Mouse (Mus musculus): ENCODE results near the gene Ppm1h. TPM values are rescaled to one million over a fixed set of nuclear protein-coding genes. Genes with fewer than 3 reads are reported as not detected.

Gene Ppm1h
- total RNA-seq, 2 experiments from 2014 or later, result 88.0 to 98.7 TPM

- DNase-seq (ENCODE audit: low spot score in 2 of 2), result no peak
- intact Hi-C loops (cut with DNase I), result no loop called here
Measured at GRCm38 (mm10) chr10:122829801-122830217, 151.2 kb downstream of the Ppm1h start.

- no peak for DNase-seq (ENCODE audit: low spot score in 2 of 2)
- intact Hi-C loops (cut with DNase I), result no loop called here
Measured at GRCm38 (mm10) chr10:122830638-122831037, 152.1 kb downstream of the Ppm1h start.

- DNase-seq (ENCODE audit: low spot score in 2 of 2), result no peak
Measured at GRCm38 (mm10) chr10:122842014-122842413, 163.5 kb downstream of the Ppm1h start.

GRCm38 (mm10) chr10:122842961-122843360 lies 164.4 kb downstream of the Ppm1h start:
- intact Hi-C loops (cut with DNase I), result no loop called here
- DNase-seq (ENCODE audit: low spot score in 2 of 2), result no peak

More at GRCm38 (mm10) chr10:122842014-122842413, 163.5 kb downstream of the Ppm1h start:
- intact Hi-C loops (cut with DNase I), result no loop called here

DNA sequence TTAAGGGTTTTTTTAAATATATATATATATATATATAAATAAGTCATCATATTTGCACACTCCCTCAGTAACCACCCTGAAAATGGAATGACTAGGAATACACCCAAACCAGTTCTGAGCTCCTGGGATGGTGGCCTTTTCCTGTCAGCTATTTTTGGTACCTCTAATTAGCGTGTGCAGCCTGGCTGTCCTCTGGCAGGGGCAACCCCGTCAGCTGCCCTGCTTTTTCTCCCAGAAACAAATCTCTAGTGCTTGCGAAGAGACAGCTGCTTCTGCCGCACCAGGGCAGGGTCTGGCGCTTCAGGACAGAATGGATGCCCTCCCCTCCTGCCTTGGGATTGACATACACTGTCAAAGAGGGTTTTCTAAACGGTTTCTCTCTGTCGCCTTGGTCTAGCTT lies 166.9 kb downstream of the Ppm1h start:
- intact Hi-C loops (cut with DNase I), result no loop called here
- peak in 1 of 2 experiments; percentile 36 for DNase-seq (ENCODE audit: low spot score in 2 of 2)

GRCm38 (mm10) chr10:122846476-122846875 lies 167.9 kb downstream of the Ppm1h start:
- intact Hi-C loops (cut with DNase I), result no loop called here
- DNase-seq (ENCODE audit: low spot score in 2 of 2), result no peak

- no peak for DNase-seq (ENCODE audit: low spot score in 2 of 2)
- intact Hi-C loops (cut with DNase I), result no loop called here
Measured at GRCm38 (mm10) chr10:122848020-122848457, 169.5 kb downstream of the Ppm1h start.

GRCm38 (mm10) chr10:122851267-122852160 lies 173.0 kb downstream of the Ppm1h start:
- DNase-seq (ENCODE audit: low spot score in 2 of 2), result peak; percentile 34 to 54
- intact Hi-C loops (cut with DNase I), result loop anchor here (5.0 kb wide), 1 partner anchor 81 kb away; no protein-coding TSS in a partner anchor

DNA sequence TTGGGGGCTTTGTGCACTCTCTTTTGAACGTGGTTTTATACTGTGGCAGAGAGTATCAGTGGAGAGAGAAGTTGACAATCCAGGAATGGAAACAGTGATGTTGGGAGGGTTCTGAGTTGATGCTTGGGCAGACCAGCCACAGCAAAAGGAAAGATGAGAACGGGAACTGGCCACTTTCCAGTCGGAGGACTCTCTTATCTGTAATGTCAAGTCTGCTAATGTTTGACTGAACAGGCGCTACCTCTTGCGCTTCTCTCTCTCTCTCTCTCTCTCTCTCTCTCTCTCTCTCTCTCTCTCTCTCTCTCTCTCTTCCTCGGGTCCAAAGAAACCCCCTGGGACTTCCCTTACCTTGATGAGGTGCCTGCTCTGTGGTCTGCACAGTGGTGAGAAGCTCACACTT lies 176.0 kb downstream of the Ppm1h start:
- intact Hi-C loops (cut with DNase I), result loop anchor here (5.0 kb wide), 1 partner anchor 78 kb away; no protein-coding TSS in a partner anchor
- no peak for DNase-seq (ENCODE audit: low spot score in 2 of 2)

- intact Hi-C loops (cut with DNase I), result no loop called here
- no peak for DNase-seq (ENCODE audit: low spot score in 2 of 2)
Measured at GRCm38 (mm10) chr10:122855149-122855548, 176.6 kb downstream of the Ppm1h start.

DNA sequence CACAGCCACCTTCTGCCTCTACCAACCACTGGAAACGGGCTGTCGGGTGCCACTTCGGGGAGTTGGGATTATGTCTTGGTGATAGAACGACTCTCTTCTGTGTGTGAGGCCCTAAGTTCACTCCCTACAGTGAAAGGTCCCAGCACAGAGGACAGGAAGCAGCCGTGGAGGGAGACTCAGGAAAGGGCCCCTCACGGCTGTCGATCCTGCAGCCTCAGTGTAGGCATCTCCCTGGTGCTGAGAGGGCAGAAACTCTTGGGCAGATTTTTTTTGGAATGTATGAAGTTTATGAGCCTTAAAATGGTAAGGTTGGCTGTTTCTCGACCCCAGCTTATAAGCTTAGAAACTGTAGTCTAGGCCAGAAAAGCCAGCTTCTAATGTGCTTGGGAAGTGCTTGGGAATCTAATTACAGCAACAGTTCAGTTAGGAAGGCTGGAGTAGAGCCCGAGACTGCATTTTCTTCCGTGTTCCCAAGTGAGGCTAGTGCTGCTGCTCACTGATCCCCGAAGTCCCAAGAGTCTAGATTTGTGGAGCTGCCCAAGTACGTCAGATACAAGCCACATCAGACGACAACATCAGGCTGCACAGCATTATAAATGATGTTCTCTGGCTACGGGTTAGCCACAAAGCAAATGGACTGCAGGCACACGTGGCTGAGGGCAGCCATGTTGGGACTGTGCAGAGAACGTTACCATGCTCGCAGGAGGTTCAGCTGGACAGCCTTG lies 177.6 kb downstream of the Ppm1h start:
- intact Hi-C loops (cut with DNase I), result no loop called here
- DNase-seq (ENCODE audit: low spot score in 2 of 2), result no peak

- intact Hi-C loops (cut with DNase I), result no loop called here
- peak in 1 of 2 experiments; percentile 35 for DNase-seq (ENCODE audit: low spot score in 2 of 2)
Measured at GRCm38 (mm10) chr10:122857155-122857554, 178.6 kb downstream of the Ppm1h start.

DNA sequence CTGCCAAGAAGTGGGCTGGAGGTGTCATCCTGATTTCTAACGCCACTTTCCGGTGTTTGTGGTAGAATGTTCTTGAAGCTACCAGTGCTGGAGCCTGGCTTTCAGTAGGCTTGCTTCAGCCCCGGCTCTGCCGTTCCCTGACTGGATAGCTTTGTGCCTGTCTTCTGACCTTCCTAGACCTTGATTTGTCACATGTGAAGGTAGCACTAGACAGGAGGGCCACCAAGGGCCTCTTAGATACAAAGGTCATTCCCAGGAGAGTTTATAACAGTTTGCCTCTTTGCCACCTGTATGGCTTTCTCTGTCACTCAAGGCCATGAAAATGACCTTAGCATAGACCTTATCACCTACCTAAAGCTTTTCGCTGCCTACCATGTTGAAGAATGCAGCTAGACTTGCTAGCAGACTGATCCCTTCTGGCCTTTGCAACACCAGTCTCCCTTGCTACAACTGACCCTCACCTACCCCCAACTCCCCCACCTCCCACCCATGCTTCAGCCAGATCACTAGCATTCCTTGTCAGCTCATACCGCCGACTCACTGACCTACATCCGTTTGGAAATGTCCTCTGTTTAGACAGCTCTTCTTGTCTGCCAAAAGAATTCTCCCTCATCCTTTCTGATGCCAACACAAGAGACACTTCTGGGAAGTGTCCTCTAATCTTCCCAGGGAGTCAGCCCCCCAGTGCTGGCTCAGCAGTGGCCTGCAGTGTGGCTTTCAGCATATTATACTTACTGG lies 180.5 kb downstream of the Ppm1h start:
- intact Hi-C loops (cut with DNase I), result no loop called here
- DNase-seq (ENCODE audit: low spot score in 2 of 2), result no peak

DNA sequence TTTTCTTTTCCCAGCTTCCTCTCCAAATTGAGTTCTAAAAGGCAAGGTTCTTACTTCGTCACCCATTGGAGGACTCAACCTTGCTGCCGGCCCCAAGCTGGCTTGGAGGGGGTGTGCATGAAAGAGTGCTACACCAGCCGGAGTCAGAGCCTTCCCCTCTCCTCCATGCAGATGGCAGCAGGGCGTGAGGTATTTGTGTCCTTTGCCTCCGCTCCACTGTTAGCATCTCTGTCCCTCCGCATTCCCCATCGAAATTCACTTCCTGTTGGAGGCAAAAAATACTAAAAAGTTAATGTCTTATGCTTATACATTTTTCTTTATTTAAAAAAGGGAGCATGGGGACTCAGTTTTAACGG lies 181.1 kb downstream of the Ppm1h start:
- DNase-seq (ENCODE audit: low spot score in 2 of 2), result no peak
- intact Hi-C loops (cut with DNase I), result no loop called here

- no peak for DNase-seq (ENCODE audit: low spot score in 2 of 2)
- intact Hi-C loops (cut with DNase I), result no loop called here
Measured at GRCm38 (mm10) chr10:122860076-122860475, 181.5 kb downstream of the Ppm1h start.

- DNase-seq (ENCODE audit: low spot score in 2 of 2), result no peak
- intact Hi-C loops (cut with DNase I), result no loop called here
Measured at GRCm38 (mm10) chr10:122861696-122862385, 183.3 kb downstream of the Ppm1h start.

DNA sequence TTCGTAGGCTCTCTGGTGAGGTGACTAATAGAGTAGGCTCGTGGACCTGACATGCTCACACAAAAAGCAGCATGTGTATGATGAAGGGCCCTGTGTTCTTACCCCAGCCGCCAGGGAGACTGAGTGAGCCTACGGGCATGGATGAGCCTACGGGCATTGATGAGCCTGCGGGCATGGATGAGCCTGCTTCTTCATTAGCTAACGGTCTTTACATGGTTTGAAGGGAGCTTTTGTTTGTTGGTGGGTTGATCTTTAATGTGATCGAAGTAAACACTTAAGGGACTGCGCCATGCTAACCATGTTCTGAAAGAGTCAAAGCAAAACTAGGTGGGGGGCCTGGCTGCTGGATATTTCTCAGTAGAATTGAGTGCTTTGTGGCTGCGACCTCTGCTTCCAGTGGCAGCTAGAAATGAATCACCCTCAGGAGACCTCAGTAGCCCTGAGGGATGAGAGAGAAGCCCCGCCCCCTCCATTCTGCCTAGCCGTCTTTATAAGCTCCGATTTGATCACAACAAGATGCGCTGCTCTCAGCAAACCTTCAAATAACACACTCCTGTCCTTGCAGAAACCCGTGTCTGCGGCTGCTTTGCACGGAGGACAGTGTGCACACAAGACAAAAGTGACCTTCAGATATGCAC lies 183.9 kb downstream of the Ppm1h start:
- intact Hi-C loops (cut with DNase I), result no loop called here
- no peak for DNase-seq (ENCODE audit: low spot score in 2 of 2)

DNA sequence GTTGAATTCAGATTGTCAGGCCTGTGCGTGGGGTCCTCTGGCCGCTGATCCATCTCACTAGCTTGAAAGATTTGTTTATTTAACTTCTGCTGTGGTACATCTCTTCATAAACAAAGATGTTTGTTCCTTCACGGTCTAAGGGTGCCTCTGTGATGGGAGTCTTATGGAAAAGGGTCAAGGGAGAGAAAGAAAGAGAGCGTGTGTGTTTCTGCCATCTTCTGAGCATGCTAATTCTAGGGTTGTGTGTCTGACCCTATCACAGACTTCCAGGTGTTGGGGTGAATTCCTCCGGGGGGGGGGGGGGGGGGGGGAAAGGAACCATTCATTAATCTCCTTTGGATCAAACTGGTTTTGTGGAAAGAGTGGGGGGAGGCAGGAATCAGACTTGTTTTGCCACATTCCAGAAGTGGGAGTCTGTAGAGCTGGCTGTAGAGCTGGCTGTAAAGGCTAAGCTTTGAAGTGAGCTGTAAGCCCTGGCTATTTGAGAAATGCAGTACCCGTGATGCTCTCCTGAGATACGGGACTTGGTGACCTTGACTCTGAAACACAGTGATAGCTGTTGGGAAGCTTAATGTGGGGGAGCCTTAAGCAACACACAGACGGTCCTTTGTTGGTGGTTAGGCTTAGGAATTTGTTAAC lies 191.4 kb downstream of the Ppm1h start:
- no peak for DNase-seq (ENCODE audit: low spot score in 2 of 2)
- intact Hi-C loops (cut with DNase I), result no loop called here
